Mouse (Mus musculus): ENCODE results near the gene Rtl6.
A peak's percentile ranks its signal among the peaks of the same experiment; 100 is the strongest.

Rtl6 gene

DNA sequence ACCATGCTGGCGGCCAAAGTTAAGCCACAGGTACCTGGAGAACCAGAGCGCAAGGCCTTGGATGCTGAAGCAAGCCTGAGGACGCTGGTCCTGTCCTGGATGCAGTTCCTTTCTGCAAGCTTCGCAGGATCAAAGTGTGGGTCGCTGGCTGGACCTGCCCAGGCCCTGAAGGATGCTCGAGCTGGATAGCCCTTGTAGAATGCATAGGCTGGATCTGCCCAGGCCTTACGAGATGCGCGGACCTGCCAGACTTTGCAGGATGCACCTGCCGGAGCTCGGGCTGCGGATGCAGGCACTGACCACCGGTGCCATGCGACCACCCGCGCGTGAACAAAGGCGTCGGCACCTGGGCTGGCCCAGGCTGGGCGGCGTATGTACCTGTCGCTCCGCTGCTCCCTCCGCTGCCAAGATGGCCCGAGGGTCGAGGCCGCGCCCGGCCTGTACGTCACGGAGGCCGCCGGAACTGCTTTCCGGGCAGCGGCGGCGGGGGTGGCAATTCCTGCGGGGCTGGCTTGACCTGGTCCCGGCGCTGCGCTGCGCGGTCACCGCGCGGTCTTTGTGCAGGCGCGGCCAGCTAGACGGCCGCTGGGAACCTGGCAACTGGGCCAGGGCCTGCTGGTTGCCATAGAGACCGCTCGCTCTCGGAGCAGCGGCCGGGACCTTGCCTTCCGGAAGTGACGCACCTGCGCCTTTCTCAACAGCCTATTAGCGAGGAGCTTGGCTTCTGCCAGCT, at the start of gene Rtl6:
Gene Rtl6 (minus strand): TSS at position 635 of the 733 bp plus-strand sequence.
- DNase-seq (ENCODE audit: low spot score), result peak; percentile 91

- DNase-seq (ENCODE audit: low spot score), result no peak
Observed at GRCm38 (mm10) chr15:84603267-84603963, 45.8 kb upstream of the Rtl6 start.

DNA sequence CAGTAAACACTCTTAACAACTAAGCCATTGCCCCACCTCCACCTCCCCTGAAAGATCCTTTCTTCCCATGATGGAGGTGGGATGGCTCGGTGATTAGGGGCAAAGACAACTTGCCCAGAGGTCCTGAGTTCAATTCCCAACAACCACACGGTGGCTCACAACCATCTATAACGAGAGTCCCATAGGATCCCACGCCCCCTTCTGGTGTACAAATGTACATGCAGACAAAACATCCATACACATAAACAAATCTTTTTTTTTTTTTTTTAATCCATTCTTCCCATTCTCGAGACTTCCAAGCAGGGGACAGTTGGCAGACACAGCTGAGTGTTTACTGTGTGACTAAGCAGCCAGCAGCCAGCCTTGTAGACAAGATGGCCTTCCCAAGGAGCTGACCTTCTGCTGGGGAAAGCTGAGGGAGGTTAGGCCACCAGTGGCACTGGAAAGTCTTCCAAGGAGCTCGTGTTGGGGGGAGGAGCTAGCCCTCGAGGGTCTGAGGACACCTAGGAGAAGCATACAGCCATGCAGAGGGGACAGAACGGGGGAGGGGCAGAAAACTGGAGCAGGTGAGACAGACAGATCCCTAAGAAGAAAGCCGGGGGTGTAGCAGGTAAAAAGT, 43.5 kb upstream of the Rtl6 start:
- no peak for DNase-seq (ENCODE audit: low spot score)

- no peak for DNase-seq (ENCODE audit: low spot score)
Observed at GRCm38 (mm10) chr15:84598911-84599310, 41.3 kb upstream of the Rtl6 start.

GRCm38 (mm10) chr15:84597816-84598215, 40.2 kb upstream of the Rtl6 start:
- no peak for DNase-seq (ENCODE audit: low spot score)

DNA sequence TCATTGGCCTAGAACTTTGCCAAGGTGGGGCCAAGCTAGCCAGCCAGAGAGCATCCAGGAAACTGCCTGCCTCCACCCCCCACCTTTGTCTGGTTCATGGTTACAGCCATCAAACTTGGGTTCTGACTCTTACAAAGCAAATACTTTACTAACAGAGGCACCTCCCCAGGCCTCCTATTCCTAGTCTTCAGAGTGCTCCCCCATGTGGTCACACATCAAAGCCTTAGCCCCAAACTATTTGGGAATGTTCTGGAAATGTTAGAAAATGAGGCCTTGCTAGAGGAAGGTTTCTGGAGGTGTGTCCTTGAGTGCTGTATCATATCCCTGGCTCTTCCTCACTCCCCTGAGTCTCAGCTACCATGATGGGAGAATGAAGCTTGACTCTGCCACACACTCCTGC, 39.4 kb upstream of the Rtl6 start:
- no peak for DNase-seq (ENCODE audit: low spot score)

DNA sequence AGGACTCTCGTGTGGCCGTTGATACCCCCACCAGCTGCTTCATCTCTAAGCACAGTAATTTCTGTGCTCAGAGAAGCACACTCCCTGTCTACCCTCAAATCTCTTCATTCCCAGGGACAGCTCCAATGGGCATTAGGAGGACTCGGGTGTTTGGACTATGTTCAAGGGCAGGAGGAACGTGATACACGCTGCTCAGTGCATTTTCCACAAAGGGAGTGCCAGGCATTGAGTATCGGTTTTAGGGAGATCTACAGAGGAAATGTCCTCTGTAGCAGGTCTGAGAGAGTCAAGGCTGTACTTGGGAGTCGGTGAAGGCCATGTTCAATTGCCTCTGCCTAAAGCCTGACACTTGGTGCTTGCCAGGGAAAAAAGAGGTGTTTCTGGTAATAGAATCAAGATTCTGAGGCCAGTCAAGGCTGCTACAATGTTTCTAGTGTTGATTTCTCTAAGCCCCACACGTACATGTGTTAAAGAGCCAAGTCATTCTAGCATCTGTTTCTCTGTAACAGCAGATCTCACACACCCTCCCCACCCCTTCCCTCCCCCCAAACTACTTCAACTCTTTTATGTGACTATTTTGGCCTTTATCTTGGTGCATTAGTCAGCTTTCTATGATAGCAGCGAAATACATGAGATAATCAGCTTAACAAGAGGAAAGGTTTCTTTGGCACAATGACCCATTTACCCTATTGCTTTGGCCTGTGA, 37.8 kb upstream of the Rtl6 start:
- peak; percentile 76 for DNase-seq (ENCODE audit: low spot score)

DNA sequence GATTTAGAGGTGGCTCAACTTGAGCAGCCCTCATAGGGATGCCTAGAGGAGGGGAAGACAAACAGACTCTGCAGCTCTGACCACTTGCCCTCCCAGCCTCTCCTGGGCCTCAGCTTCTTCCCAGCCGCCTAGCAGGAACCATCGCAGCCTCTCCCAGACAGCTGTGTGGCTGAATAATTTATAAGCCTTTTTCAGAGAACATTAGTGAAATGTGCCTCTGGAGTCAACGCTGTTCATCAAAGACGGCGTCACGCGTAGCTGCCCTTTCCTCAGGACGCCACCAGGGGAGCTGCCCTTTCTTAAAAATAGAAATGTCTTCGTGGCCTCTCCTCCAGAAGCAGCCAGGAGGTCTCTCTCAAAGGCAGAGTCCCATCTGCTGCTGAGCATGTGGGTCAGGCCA, 35.9 kb upstream of the Rtl6 start:
- no peak for DNase-seq (ENCODE audit: low spot score)

GRCm38 (mm10) chr15:84592240-84592639, 34.6 kb upstream of the Rtl6 start:
- DNase-seq (ENCODE audit: low spot score), result no peak

DNA sequence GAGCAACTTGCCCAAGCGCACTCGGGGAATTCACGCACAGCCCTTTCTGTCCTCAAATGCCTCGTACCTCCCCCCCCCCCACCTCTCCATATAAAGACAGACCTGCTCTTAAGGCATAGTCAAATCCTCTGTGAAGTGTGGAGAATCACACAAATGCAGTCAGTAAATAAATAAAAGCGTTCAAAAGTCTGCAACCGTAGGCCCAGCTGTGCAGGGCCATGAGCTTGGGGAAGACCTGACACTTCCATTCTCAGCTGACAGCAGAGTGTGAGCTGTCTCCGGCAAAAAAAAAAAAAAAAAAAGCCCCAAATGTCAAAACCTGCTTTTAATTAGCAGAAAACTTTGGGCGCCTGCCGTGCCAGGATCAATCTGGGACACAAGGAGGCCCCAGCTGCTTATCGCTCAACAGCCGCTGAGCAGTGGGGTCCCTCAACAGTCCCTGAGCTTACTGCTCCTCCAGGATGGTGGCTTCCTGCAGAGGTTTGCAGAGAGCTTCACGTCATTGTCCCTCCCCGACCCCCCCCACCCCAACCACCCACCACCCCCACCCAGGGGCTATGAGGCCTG, 34.0 kb upstream of the Rtl6 start:
- DNase-seq (ENCODE audit: low spot score), result no peak

- peak; percentile 81 for DNase-seq (ENCODE audit: low spot score)
Observed at GRCm38 (mm10) chr15:84588371-84588821, 30.8 kb upstream of the Rtl6 start.

GRCm38 (mm10) chr15:84578607-84579006, 21.0 kb upstream of the Rtl6 start:
- no peak for DNase-seq (ENCODE audit: low spot score)

DNA sequence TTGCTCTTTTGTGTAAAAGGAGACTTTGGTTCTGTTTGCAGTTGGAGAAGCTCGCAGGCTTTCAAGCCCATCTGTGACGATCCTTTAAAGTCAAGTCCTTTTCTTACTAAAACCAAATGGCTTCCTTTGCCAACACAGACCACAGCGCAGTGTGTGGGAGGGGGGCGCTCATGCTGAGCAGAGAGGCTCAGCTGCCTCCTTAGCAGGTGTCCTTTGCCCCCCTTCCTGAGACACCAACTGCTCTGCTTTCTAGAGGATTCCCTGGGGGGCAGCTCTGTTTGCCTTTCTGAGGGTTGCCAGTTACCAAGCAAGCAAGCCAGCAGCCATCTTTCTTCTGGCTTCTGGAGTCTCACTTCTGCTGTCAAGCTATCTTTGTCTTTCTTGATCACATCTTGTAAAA, 19.4 kb upstream of the Rtl6 start:
- DNase-seq (ENCODE audit: low spot score), result no peak

GRCm38 (mm10) chr15:84566568-84567110, 9.0 kb upstream of the Rtl6 start:
- no peak for DNase-seq (ENCODE audit: low spot score)

- no peak for DNase-seq (ENCODE audit: low spot score)
Observed at GRCm38 (mm10) chr15:84561501-84561900, 3.9 kb upstream of the Rtl6 start.

- DNase-seq (ENCODE audit: low spot score), result no peak
Observed at GRCm38 (mm10) chr15:84556674-84557073, 949 bp downstream of the Rtl6 start.

GRCm38 (mm10) chr15:84551065-84551464, 6.6 kb downstream of the Rtl6 start:
- no peak for DNase-seq (ENCODE audit: low spot score)

DNA sequence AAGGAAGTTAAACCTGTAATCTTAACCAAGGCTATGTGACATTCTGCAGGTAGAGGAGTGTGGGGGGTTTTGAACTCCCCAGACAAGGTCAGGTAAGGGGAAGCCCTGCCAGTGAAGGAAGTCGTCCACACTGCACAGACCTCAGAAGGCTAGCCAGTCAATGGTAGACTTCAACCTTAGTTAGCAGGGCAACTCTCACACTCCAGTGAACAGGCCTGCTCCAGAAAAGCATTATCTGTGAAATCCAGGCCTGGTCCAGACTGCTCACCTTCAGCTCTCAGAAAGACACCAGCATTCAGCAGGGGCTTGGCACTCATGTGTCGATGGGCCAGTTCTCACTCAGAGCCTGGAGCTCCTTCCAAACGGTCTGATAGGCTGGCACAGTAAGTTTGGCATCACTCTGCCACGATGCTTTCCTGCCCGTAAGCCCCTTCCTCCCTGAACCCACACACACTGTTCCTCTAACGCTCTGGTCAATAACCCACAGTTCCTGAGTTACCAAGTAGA, 8.3 kb downstream of the Rtl6 start:
- no peak for DNase-seq (ENCODE audit: low spot score)

GRCm38 (mm10) chr15:84546028-84546427, 11.6 kb downstream of the Rtl6 start:
- no peak for DNase-seq (ENCODE audit: low spot score)

DNA sequence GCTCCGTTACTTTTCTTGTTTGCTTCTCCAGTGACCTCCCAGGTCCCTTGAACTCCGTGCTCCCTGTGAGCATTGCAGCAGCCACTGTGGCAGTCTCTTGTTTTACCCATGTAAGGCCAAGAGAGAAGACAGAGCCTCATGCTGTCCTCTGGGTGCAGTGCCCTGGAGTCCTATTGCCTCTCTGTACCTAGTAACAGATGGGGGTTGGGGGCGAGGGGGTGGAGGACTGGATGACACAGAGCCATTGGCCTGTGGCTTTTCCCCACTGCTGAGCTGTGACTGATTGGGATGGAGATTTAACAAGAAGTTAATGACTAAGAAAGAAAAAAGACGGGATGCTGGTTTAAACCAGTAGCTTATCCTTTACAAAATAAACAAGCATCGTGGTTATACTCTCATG, 16.4 kb downstream of the Rtl6 start:
- DNase-seq (ENCODE audit: low spot score), result no peak

GRCm38 (mm10) chr15:84538974-84539588, 18.5 kb downstream of the Rtl6 start:
- no peak for DNase-seq (ENCODE audit: low spot score)
